Mouse (Mus musculus) ovary, adult 18-20 months (tissue): Measurements from ENCODE around the gene Wdr1.
"Not testable (repeated sequence)": the region's sequence is repeated elsewhere in the genome, so short reads cannot be mapped to it uniquely, and the experiment has no call there.

ENCODE experiments used
- DNase-seq: peaks from one replicate; pipeline ENCODE4 v3.0.0; 2022; ENCODE audit warnings: low spot score, mixed read lengths

Gene Wdr1

DNA sequence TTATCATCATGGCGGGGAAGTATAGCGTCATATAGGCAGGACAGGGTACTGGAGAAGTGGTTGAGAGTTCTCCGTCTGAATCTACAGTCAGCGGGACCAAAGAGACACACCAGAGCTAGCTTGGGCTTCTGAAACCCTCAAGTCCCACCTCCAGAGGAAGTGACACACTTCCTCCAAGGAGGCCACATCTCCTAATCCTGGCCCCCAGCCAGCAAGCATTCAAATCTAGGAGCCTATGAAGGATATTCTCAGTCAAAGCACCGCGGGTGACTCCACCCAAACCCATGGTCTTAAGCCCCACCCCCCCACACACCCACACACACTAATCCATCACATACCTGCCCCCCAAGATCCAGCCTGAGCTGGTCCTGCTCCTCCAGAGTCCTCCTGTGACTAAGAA lies 69.1 kb downstream of the Wdr1 start:
- no peak for DNase-seq

DNA sequence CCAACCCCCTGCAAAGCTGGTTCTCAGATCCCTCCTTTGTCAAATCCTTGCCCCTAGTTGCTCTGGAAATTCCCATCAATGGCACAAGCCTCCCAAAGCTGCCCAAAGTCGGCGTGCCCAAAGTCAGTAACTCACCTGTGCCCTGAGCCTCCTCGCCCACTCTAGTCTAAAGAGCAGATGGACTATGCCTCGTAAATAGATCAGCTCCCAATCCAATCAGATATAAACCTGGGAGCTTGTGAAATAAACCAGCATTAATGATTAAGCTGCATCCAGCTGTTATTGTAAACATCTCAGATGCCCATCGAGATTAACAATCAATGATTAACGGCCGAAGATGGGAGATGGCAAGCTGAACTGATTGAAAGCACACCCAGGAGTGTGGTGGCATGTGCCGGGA lies 71.3 kb downstream of the Wdr1 start:
- no peak for DNase-seq

DNA sequence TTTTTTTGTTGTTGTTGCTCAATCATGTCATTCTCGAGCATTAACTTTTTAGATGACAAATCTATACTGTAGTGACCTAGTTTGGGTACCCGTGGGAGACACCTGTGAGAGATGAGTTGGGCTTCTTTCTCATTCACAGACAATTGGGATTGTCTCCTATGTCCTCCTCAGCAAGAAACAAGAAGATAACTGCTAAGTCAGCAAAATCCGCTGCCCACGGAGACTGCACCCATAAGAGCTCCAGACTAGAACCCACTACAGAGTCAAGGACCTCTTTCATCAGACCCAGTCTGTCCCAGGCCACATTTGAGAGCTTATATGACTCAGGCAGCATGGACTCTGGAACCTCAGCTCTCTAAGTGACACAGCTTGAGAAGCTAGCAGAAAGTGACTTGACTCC lies 73.3 kb downstream of the Wdr1 start:
- no peak for DNase-seq

DNA sequence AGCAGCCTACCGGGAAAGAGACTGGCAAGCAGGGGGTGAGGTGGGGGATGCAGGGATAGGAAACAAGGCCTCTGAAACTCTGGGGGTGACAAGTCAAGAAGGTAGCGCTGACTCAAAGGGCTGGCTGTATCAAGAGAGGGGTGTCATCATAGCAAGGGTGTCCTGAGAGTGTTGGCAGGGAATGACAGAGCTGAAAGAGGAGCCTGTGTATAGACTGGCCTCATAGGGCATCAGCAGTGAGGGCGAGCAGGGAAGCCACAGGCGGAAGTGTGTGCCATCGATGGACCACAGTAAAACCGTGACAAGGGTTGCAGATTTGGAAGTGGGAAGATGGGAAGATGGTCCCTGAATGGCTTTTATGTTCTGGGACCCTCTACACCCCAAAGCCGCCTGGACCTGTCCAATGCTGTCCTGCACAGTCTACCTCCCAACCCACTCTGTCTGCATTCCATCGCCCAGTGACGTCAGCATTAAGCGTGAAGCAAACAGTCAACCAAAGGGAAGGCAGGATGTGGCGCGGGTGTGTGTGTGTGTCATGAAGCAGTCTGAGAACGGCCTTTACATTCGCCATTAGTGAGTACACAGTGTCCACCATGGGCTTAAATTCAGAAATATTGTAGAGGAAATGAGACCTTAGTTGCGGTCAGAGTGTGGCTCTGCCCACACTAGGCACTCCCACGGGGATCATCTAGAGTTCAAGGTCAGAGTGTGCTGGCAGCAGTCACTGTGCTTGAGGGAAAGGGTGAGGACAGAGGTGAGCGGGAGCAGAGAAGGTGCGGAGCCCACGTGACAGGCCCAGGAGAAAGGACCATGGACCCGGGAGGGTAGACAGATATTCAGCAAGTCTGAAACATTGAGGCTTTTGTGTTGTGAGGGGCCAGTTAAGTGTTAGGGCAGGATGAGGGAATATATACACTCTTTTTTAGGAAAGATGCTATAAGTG lies 74.1 kb downstream of the Wdr1 start:
- no peak for DNase-seq

DNA sequence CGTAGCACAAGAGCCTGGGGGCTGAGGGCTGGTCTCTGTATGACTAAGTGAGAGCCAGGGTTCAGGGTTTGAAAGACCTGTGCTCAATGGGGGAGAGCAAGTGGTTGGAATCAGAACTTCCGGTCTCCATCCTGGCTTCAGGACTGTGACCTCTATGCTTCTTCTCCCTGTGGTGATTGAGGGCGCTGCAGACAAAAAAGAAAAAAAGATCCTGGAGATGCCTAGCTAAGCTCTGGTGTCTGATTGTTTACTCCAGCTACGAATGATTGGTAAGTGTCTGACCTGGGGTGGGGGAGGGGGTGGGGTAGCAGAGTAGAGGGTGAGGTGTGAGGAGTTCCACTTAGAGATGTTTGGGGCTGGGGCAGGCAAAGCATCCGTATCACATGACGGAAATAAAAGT lies 75.0 kb downstream of the Wdr1 start:
- DNase-seq, result no peak

DNA sequence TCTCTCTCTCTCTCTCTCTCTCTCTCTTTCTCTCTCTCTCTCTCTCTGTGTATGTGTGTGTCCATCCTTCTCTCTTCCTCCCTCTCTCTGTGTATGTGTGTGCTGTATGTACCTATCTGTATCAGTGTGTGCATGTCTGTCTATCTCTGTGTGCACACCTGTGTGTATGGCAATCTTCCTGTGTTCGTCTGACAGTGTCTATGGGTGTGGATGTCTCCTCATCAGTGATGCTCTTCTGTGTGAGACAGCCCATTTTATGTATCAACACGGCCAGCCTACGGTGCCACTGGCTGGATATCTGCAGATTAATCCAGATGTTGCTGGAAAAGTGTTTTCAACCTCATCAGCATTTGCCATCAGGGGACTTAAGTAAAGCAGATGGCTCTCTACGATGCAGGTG lies 75.8 kb downstream of the Wdr1 start:
- no peak for DNase-seq

DNA sequence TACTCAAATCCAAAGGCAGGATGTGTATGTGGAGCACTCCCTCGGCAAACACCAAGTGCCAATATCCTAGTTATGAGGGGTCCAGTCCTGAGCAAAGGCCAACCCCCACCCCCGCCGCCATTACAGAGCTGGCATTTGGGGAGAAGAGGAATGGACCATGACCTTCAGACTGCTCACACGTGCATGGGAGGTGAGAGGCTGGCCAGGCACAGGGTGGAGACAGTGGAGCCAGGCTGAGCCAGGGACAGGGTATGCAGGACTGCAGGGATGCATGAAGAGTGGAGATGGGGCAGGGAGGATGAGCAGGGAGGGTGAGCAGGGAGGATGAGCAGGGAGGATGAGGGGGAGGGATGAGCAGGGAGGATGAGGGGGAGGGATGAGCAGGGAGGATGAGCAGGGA lies 77.1 kb downstream of the Wdr1 start:
- DNase-seq, result no peak

DNA sequence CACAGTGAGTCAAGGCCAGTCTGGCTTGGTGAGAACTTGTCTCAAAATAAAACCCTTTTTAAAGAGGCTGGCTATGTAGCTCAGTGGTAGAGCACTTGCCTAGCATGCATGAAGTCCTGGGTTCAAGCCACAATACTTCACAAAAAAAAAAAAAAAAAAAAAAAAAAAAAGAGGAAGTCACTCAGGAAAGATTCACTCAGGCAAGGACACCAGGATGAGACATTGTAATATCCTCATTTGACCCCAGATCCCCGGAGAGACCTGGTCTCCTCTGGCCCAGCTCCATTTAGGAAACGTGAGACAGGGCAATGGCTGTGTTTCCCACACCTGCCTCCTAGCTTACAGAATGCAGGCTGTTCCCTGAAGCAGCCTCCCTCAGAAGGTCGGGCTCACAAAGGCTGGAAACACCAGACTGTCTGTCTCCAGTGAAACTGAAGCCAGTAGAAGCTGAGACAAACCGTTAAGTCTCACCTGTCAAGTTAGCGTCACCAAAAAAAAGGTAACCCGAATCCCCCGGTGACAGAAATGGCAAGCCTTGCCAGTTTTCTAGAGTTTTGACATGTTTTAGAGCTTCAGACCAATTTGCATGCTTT lies 79.4 kb downstream of the Wdr1 start:
- DNase-seq, result no peak

DNA sequence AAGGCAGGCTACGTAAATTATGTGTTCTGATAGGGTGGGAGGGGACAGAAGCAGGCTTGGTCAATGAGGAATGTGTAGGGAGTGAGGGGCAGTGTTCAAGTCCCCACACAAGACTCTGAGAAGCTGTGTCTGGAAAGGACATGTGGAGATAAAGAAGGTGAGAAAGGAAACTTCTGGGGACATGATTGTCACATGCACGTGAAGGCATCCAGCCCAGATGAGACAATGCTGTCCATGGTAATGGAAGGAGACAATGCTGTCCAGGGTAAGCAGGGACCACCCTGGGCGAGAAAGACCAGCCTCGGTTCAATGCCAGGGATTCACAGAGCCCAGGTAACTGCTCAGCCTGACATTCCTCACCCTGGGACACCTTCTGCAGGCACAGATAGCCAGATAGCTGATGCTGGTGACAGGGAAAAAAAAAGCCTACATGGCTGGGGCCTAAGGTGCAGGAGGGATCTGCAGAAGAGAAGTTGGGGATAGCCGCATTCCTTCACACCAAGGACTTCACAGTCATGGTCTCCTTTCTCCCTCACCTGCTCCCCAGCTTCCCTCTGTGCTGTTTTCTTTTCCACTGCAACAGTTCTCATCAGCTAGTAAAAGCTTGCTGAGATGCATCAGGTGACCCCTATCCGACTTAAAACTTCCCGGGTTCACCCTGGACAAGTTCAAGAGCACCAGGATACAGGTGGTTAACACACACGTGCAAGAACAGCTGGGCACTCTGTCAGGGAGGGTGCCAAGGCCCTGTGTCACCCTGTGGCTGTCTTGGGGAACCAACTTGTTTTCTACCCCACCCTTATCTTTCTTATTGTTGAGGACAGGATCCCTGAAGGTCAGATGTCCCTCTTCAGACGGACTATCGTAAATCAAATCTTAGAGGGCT lies 82.0 kb downstream of the Wdr1 start:
- DNase-seq, result no peak

DNA sequence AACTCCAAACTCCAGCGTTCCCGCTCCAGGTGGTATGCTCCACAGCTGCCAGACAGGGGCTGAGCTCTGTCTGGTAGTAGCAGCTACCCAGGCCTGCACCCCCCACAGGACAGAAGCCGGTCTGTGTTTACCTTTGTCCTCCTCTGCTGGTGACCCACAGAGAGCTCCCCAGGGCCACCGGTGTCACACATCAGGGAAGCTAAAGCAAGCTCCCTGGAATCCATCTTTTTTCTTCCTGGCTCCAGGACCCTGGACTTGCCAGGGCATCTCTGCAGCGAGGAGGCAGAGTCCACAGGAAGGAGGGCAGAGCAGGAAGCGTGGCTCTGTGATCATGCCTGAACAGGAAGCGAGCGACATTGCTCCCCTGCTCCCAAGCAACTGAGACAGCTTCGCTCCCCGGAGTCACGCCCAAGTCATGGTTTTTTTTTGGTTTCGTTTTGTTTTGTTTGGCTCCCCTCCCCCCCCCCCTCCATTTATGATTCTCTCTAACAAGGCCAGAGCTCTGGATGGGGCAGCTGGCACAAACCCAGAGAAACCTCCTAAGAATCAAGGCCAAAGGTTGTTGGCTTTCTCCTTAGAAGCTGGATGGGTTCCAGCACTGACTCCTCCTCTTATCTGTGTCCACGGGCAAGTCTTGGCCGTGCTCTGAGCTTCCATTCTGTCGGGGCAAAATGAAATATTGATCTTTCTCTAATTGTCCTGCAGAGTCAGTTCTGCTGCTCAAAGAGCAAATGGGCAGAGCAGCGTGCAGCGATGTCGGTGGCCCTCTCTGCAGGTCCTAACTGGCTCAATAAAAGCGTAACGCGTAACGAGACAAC lies 82.9 kb downstream of the Wdr1 start:
- DNase-seq, result peak; percentile 77

DNA sequence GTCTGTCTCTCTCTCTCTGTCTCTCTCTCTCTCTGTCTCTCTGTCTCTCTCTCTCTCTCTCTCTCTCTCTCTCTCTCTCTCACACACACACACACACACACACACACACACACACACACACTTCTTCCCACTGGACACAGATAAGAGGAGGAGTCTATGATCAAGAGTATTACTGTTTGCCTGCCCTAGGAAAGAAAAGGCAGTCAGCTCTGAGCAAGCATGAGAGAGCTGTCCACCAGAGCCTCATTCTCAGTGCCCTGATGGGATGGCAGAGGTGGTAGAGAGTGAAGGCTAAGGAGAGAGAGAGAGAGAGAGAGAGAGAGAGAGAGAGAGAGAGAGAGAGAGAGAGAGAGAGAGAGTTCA lies 83.5 kb downstream of the Wdr1 start:
- not testable (repeated sequence) for DNase-seq

DNA sequence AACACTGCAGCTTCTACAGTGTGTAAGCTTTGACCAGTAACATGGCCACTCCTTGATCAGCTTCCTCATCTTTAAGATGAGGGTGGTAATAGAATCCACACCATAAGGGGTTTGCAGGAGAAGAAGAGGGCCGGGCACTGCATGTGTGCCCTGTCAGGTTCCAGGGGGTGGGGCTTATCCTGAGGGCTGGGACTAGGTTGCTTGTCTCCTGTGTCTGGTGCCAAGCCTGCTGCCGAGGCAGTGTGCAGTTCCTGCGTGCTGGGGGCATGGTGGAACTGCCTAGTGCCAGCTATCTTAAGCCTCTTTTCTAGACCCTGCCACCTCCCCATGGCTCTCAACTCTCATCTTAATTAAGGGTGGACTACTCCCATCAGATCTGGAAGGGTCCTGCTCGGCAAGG lies 84.0 kb downstream of the Wdr1 start:
- DNase-seq, result no peak

DNA sequence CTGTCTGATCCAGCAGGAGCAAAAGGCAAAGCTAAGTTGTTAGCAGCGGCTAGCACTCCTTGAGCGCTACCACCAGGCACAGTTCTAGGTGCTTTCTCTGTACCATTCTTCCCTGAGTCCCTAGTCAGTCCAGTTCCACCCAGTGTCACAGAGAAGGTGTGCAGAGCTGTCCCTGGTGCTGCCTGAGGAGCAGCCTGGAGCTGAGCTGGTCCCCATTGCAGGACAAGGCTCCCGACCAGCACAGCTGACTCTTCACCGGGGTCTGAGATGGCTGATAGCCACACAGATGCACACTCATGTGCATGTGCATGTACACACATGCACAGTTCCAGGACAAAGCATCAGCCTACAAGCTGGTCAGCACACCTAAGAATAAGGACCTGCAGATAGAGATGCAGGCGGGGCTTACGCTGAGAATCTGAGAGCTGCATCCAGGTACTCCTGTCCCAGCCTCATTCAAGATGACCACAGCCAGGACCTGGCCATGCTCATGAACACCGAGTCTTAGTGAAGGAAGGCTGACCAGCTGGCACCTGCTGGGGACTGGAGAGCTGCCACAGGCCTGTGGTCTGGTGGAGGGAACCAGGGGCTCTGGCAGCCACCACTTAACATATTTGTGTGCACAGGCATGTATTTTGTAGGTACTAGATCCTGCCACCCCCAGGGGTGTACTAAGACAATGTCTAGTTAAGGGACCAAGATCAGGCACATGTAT lies 85.1 kb downstream of the Wdr1 start:
- DNase-seq, result no peak

DNA sequence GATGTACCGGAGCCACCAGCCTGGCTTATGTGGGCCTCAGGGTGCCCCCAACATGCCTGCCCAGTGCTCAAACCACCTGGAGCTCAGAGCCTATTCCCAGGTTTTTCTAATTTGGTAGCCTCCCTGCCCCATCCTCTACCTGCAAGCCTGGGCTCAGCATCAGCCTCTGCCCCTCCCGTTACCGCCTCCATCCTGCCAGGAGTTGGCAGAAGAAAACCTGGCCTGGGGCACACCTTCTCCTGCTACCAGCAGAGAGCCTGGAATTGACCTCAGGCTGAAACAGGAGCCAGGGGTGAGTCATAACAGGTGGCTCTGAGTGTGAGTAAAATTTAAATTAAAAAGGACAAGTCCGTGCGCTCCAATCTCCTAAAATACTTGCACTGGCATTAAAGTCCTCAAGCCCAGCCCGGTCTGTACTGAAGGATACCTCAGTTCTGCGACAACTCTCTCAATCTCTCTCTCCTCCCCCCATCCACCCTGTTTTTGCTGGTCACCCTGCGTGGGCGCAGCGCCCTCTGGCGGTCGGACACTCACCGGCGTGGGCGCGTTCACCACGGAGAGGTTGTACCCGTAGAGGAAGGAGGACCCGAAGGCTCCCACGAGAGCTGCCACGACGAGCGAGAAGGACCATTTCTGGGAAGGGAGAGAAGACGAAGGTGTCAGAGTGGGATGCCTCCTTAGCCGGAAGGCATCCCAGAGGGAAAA lies 86.0 kb downstream of the Wdr1 start:
- no peak for DNase-seq
